Mouse (Mus musculus): ENCODE measurements around the gene Filip1l. TPM values are rescaled to one million over a fixed set of nuclear protein-coding genes. Genes with fewer than 3 reads are reported as not detected.

The Filip1l gene
- polyA plus RNA-seq, 1 experiment from 2014 or later, result 3.3 TPM

DNA sequence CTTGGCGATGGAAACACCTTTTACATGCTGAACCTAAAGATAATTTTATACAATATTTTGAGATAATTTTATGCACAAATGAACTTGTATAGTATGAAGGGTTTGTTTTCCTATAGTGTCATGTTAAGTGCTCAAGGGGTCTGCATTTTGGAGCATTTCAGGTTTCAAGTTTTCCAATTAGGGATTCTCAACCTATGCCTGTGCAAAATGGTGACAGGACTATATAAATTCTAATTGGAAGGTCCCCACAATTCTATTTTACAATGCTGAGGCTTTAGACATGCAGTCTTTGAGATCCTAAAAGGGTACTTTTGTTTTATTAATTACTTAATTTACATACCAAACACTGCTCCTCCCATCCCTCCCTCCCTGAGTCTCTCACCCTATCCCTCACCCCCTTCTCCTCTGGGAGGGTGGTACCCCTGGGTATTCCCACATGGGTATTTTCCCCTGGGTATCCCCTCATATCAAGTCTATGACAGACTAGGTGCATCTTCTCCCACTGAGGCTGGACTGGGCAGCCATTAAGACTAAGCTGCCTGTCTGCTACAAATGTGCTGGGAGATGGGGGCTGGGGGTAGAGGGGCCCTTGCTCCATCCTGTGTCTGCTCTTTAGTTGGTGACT is 223.0 kb downstream of the Filip1l start:
- 98% methylated on average over 1 of the region's 1 CpGs for WGBS
- no peak overlapping the region for H3K4me2 ChIP-seq
- no peak for ATAC-seq (ENCODE audit: low FRiP score)
- H3K27me3 ChIP-seq, result no peaks in the 10 kb centered on the region
- no peaks in the 10 kb centered on the region for H3K9me3 ChIP-seq
- H3K4me1 ChIP-seq (replicated peaks), result no peaks in the 10 kb centered on the region
- H3K9ac ChIP-seq, result no peak overlapping the region
- no peak overlapping the region for H3K4me3 ChIP-seq
- no peak overlapping the region for H3K27ac ChIP-seq
- no peaks in the 10 kb centered on the region for H3K36me3 ChIP-seq

DNA sequence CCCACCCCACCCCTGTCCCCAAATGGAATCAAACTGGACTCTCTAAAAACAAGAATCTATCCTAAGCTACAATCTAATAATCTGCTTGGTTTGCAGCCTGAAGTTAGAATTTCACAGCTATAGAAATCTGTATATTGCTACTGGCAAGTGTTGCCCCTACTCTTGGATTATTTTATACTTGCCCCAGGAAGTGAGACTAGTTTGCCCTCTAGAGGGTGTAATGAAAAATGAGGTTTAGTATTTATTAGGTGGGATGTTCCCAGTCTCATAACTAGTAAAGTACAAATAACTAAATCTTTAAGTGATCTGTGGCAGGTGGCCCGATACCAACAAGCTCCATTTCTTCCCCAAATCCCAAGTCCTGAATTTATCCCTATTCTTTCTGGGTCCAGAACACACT is 224.6 kb downstream of the Filip1l start:
- no peak for ATAC-seq (ENCODE audit: low FRiP score)
- WGBS, result 96% methylated on average over 1 of the region's 1 CpGs

DNA sequence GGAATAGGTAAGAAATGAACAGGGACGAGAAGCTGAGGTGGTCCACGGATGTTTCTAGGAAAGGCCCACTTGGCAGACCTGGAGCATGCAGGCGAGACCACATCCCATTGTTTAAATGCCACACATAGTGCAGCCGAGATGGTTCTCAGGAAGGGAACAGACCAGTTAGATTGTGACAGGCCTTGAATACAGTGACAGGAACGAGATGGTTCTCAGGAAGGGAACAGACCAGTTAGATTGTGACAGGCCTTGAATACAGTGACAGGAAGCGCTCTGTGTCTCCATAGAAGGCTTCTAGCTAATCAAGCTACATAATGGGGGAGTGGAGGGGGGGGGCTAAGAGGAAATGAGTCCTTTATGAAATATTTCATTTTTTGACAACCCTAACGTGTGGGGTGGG is 227.1 kb downstream of the Filip1l start:
- 76% methylated on average over 7 of the region's 7 CpGs for WGBS
- no peak overlapping the region for H3K27ac ChIP-seq
- ATAC-seq (ENCODE audit: low FRiP score), result no peak
- no peak overlapping the region for H3K4me3 ChIP-seq
- no peaks in the 10 kb centered on the region for H3K9me3 ChIP-seq
- H3K27me3 ChIP-seq, result no peaks in the 10 kb centered on the region
- H3K4me1 ChIP-seq (replicated peaks), result no peaks in the 10 kb centered on the region
- no peaks in the 10 kb centered on the region for H3K36me3 ChIP-seq
- H3K4me2 ChIP-seq, result no peak overlapping the region
- no peak overlapping the region for H3K9ac ChIP-seq

More for the DNA sequence above, 224.6 kb downstream of the Filip1l start:
- Histone ChIP-seq H3K9ac (no peak overlapping the region), H3K27me3 (no peaks in the 10 kb centered on the region), H3K4me2 (no peak overlapping the region), H3K4me1 (replicated peaks) (no peaks in the 10 kb centered on the region), H3K4me3 (no peak overlapping the region), H3K27ac (no peak overlapping the region), H3K9me3 (no peaks in the 10 kb centered on the region), H3K36me3 (no peaks in the 10 kb centered on the region)

DNA sequence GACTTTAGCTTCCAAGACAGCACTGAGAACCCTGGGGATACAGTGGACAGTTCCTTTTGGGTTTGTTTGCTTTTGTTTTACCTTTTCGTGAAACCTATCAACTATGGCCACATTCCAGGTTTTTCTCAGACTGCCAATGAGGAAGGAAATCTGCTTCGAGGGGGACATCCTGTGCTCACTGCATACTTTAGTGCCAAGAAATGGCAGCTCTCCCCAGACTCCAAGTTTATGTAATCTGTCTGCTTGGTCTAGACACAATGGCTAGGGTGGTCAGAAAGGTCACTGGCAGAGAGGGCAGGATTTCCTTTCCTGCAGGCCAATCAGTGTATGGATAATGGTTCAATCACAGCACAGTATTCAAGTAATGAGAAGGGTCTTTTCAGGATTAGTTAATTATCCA is 229.1 kb downstream of the Filip1l start:
- Histone ChIP-seq H3K27me3 (no peaks in the 10 kb centered on the region), H3K4me3 (no peak overlapping the region), H3K4me1 (replicated peaks) (no peaks in the 10 kb centered on the region), H3K36me3 (no peaks in the 10 kb centered on the region), H3K9me3 (no peaks in the 10 kb centered on the region), H3K27ac (no peak overlapping the region), H3K4me2 (no peak overlapping the region), H3K9ac (no peak overlapping the region)
- WGBS, result 85% methylated on average over 2 of the region's 2 CpGs
- no peak for ATAC-seq (ENCODE audit: low FRiP score)

DNA sequence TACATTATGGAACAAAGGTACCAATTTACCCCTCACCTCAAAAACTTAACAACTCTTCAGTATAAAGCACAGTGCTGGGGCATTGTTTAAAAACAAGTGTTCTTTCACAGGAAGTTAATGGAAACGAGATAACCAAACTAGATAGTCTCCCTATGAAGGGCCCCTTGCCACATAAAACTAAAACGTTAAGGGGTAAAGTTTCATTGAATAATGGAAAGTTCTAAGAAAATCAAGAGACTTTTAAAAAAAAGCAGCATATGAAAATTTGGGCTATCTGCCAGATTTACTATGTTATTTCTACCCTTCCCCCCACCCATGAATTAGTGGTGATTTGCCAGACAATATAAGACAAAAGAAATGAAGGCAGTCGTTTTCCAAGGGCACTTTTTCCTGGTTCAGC is 232.3 kb downstream of the Filip1l start:
- H3K9ac ChIP-seq, result no peak overlapping the region
- H3K9me3 ChIP-seq, result no peaks in the 10 kb centered on the region
- WGBS, result 66% methylated on average over 3 of the region's 3 CpGs
- ATAC-seq (ENCODE audit: low FRiP score), result no peak
- H3K4me3 ChIP-seq, result no peak overlapping the region
- H3K4me1 ChIP-seq (replicated peaks), result no peaks in the 10 kb centered on the region
- no peaks in the 10 kb centered on the region for H3K36me3 ChIP-seq
- no peak overlapping the region for H3K4me2 ChIP-seq
- no peaks in the 10 kb centered on the region for H3K27me3 ChIP-seq
- no peak overlapping the region for H3K27ac ChIP-seq

DNA sequence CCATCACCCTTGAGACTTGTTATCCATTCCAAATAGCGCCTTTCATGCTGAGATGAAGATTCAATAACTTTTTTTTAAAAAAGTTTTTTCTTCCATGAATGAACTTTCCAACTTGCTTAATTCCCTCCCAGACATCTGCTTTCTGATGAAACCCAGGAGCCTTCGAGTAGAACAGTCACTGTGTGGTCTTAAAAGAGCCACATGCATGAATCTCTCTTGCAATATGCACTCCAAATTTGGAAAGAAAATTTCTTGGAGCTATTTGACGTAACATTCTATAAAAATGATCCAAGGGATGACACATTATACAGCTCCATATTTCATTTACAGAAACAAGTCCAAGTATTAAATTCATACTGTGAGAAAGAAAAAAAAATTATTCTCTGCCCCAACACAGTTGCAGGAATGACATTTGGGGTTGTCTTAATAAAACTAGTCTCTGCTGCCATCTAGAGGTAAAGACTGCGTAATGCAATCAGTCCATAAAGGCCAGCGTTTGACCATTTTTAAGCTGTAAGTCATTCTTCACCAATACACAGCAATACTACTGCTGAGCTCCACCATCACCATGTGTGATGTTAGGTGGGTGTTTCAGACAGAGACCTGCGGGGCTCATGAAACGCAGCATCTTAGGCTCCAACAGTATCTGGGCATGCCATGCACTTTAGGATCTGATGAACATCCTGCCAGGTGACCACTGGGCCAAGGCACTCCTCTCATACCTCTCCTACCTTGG is 240.7 kb downstream of the Filip1l start:
- H3K4me2 ChIP-seq, result no peak overlapping the region
- H3K36me3 ChIP-seq, result no peaks in the 10 kb centered on the region
- no peak overlapping the region for H3K9ac ChIP-seq
- no peak overlapping the region for H3K4me3 ChIP-seq
- H3K27me3 ChIP-seq, result no peaks in the 10 kb centered on the region
- peak; percentile 39; the same call in 1 of the 2 replicates for ATAC-seq (ENCODE audit: low FRiP score)
- H3K9me3 ChIP-seq, result no peaks in the 10 kb centered on the region
- H3K4me1 ChIP-seq (replicated peaks), result no peaks in the 10 kb centered on the region
- H3K27ac ChIP-seq, result no peak overlapping the region
- 41% methylated on average over 7 of the region's 7 CpGs for WGBS

DNA sequence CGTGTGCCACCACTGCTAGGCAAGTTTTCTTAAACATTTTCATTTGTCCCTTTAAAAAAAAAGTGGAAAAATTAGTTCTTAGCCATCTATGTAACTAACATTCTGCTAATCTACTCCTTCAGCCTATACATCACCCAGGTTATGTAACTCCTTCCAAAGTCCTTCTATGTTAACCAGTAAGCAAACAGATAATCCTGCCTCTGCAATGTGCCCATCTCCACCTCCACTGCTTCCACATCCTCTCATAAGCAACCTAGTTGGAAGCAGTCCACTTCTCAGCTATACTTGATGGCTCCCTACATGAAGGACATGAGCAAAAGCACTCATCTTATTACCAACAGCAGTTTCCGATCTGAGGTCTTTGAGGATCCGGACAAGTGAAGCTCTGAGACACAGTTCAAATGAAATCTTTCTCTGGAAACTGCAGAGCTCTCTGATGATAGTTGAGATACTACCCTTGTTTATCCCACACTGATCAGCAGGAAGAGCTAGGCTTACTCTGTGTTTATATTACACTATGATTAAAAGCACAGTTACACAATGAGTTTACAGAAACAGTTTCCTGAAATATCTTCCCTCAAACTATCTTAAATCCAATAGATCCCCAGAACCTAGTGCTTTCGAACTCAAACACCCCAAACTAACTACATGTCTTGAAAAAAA is 244.5 kb downstream of the Filip1l start:
- H3K4me2 ChIP-seq, result no peak overlapping the region
- H3K9ac ChIP-seq, result no peak overlapping the region
- H3K4me3 ChIP-seq, result no peak overlapping the region
- WGBS, result 86% methylated on average over 4 of the region's 4 CpGs
- H3K27me3 ChIP-seq, result no peaks in the 10 kb centered on the region
- H3K27ac ChIP-seq, result no peak overlapping the region
- H3K9me3 ChIP-seq, result no peaks in the 10 kb centered on the region
- ATAC-seq (ENCODE audit: low FRiP score), result no peak
- no peaks in the 10 kb centered on the region for H3K4me1 ChIP-seq (replicated peaks)
- H3K36me3 ChIP-seq, result no peaks in the 10 kb centered on the region

DNA sequence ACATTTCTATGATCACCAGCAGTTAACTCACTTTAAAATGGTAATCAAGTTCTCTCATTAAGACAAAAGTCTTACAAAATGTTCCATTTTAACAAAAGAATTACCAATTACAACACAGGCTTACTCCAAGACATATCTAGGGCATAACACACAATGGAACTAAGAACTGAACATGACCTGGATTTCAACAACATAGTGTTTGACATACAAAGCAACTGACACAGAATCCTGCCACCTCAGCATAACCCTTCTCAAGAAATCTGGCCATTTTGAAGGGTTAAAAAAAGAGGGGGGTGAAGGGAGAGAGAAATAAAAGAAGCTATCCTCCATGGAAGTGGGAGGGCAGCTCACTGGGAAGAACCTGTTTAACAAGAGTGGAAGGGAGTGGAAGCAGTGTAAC is 248.1 kb downstream of the Filip1l start:
- H3K36me3 ChIP-seq, result no peaks in the 10 kb centered on the region
- no peak overlapping the region for H3K4me3 ChIP-seq
- H3K9ac ChIP-seq, result no peak overlapping the region
- no peaks in the 10 kb centered on the region for H3K9me3 ChIP-seq
- H3K4me1 ChIP-seq (replicated peaks), result peaks cover 1% of the 10 kb centered on the region
- no peak for ATAC-seq (ENCODE audit: low FRiP score)
- H3K27me3 ChIP-seq, result no peaks in the 10 kb centered on the region
- no peak overlapping the region for H3K27ac ChIP-seq
- no peak overlapping the region for H3K4me2 ChIP-seq

DNA sequence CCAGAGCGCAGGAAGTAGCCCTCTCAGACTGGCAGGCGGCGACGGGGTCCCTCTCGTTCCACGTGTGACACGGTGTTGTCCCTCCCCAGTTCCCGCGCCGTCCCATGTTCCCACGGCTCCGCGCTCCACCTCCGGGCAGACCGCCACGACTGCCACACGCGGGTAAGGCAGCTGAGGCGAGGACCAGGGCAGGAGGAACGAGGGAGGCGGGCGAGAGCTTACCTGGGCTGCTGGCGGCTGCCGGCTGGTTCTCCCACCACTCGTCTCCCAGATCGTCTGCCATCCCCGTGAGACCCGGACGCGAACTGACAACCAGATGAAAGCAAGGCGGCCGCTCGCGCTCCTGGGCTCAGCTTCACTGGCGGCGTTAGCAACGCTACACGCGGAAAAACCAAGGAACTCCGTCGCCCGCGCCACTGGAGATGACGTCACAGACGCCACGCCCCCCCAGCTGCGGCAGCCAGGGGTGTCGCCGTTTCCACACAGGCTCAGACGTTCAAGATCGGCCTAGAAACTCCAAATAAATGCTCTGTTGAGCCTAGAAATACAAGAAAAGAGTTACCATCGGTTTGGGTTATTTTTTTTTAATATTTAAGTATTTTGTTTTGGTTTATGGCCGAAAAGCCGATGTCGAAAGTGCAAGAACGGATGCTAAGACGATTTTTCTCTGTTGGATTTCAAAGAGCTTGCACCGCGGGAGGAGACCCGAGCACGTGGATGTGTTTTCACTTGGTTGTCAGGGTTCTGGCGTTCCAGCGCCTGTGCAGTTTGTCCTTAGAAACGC is 253.7 kb downstream of the Filip1l start, which contains the start of gene Cmss1:
Cmss1 (minus strand) TSS at position 421 of the 784 bp plus-strand sequence.
- no peaks in the 10 kb centered on the region for H3K9me3 ChIP-seq
- H3K27ac ChIP-seq, result peak within 1 kb of the TSS; percentile 44; the same call in 1 of the 2 replicates
- H3K9ac ChIP-seq, result peak within 1 kb of the TSS; percentile 79
- H3K36me3 ChIP-seq, result no peaks in the 10 kb centered on the region
- peak within 1 kb of the TSS; percentile 79 for H3K4me2 ChIP-seq
- peak; percentile 95 for ATAC-seq (ENCODE audit: low FRiP score)
- H3K4me3 ChIP-seq, result peak within 1 kb of the TSS; percentile 88
- H3K4me1 ChIP-seq (replicated peaks), result peaks cover 9% of the 10 kb centered on the region
- no peaks in the 10 kb centered on the region for H3K27me3 ChIP-seq
- under 1% methylated on average over 64 of the region's 64 CpGs for WGBS

DNA sequence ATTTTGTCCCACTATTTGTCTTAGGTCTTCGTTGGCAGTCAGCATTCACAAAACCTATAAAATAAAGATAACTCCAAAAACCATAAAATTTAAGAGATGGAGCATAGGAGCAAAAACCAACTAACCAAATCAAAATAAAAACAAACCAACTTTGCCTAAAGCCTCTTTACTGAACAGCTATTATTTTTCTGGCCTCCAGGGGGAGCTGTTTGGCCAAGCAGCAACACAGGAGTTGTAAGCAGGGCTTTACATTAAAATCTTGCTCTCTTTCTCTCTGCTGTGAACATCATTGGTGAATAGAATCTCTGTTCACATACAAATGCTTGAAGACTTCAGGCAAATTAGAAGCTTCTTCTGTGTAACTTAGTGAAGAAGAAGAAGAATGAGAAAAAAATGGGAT is 258.9 kb downstream of the Filip1l start:
- H3K4me1 ChIP-seq (replicated peaks), result peaks cover 4% of the 10 kb centered on the region
- H3K9me3 ChIP-seq, result no peaks in the 10 kb centered on the region
- no peak overlapping the region for H3K27ac ChIP-seq
- no peaks in the 10 kb centered on the region for H3K27me3 ChIP-seq
- H3K36me3 ChIP-seq, result no peaks in the 10 kb centered on the region
- no peak overlapping the region for H3K4me2 ChIP-seq
- no peak overlapping the region for H3K4me3 ChIP-seq
- H3K9ac ChIP-seq, result no peak overlapping the region
- no peak for ATAC-seq (ENCODE audit: low FRiP score)
- 6% methylated on average over 1 of the region's 1 CpGs for WGBS
